Mouse (Mus musculus): ENCODE results near the gene Btk.
"Not testable (repeated sequence)": the region's sequence is repeated elsewhere in the genome, so short reads cannot be mapped to it uniquely, and the experiment has no call there.

The Btk gene

GRCm38 (mm10) chrX:134580528-134581305, 2.7 kb downstream of the Btk start:
- no peak for DNase-seq (ENCODE audit: low spot score)

GRCm38 (mm10) chrX:134577896-134578295, 5.5 kb downstream of the Btk start:
- DNase-seq (ENCODE audit: low spot score) = no peak

- no peak for DNase-seq (ENCODE audit: low spot score)
These were observed 16.7 kb downstream of the Btk start for GRCm38 (mm10) chrX:134566536-134567222.

- DNase-seq (ENCODE audit: low spot score) = no peak
These were observed 19.0 kb downstream of the Btk start for GRCm38 (mm10) chrX:134564326-134564725.

GRCm38 (mm10) chrX:134554425-134554824, 28.9 kb downstream of the Btk start:
- DNase-seq (ENCODE audit: low spot score) = no peak

- no peak for DNase-seq (ENCODE audit: low spot score)
These were observed 30.0 kb downstream of the Btk start for GRCm38 (mm10) chrX:134553326-134553725.

- peak; percentile 85 for DNase-seq (ENCODE audit: low spot score)
These were observed 32.5 kb downstream of the Btk start for GRCm38 (mm10) chrX:134550903-134551302.

GRCm38 (mm10) chrX:134547330-134547729, 36.0 kb downstream of the Btk start:
- DNase-seq (ENCODE audit: low spot score) = no peak

- DNase-seq (ENCODE audit: low spot score) = no peak
These were observed 41.4 kb downstream of the Btk start for GRCm38 (mm10) chrX:134541955-134542308.

GRCm38 (mm10) chrX:134541145-134541954, 42.0 kb downstream of the Btk start, which contains the start of gene Timm8a1:
Timm8a1 (minus strand) TSS chrX:134541865.
- peak; percentile 78 for DNase-seq (ENCODE audit: low spot score)

GRCm38 (mm10) chrX:134540414-134541135, 42.8 kb downstream of the Btk start:
- DNase-seq (ENCODE audit: low spot score) = no peak

- not testable (repeated sequence) for DNase-seq (ENCODE audit: low spot score)
These were observed 43.6 kb downstream of the Btk start for GRCm38 (mm10) chrX:134539795-134540194.

GRCm38 (mm10) chrX:134533346-134533745, 50.0 kb downstream of the Btk start:
- no peak for DNase-seq (ENCODE audit: low spot score)

- DNase-seq (ENCODE audit: low spot score) = no peak
These were observed 58.1 kb downstream of the Btk start for GRCm38 (mm10) chrX:134525260-134525659.

- no peak for DNase-seq (ENCODE audit: low spot score)
These were observed 59.6 kb downstream of the Btk start for GRCm38 (mm10) chrX:134523772-134524171.

- DNase-seq (ENCODE audit: low spot score) = peak; percentile 3
These were observed 73.9 kb downstream of the Btk start for GRCm38 (mm10) chrX:134509473-134509872.

GRCm38 (mm10) chrX:134507977-134508376, 75.4 kb downstream of the Btk start:
- DNase-seq (ENCODE audit: low spot score) = no peak

GRCm38 (mm10) chrX:134500651-134501050, 82.7 kb downstream of the Btk start:
- DNase-seq (ENCODE audit: low spot score) = no peak
